In the genomic region with DNA sequence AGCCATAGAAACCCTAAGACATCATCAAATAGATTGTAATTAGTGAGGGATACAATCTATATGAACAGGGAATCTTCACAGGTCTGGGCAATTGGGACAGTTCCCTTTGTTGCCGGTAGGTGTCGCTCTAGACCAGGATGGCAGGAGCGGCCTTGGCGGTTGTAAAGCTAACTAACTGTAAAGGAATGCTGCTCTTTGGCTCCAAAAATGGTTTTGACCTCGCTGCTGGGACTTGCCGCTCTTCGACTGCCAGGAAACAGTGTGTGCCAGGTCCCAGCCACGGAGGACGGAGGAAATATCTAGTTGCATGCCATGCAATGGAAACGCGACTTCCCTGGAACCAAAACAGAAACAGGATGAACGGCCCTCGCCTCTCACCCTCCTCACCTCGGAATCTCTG, we compare ENCODE assay signal across 8 mouse cellular contexts. TPM values are rescaled to one million over a fixed set of nuclear protein-coding genes. Genes with fewer than 3 reads are reported as not detected.
A peak's percentile ranks its signal among the peaks of the same experiment; 100 is the strongest.
DNase-seq lines count a peak whose midpoint lies in the region; ATAC-seq lines count a peak whose summit lies in the region.

No protein-coding gene starts in this region.

- ATAC-seq in hindbrain, embryonic 15.5 days (ENCODE audit: low FRiP score, low read depth), result no peak
- ATAC-seq in megakaryocyte progenitor cell, adult 5-6 weeks (replicated peaks; ENCODE audit: poor library complexity), result peak; percentile 87
- ATAC-seq in activated CD4-positive, CD25-positive, alpha-beta regulatory T cell, adult 4 months, result no peak

- H3K36me3 ChIP-seq in hindbrain, embryonic 15.5 days, result no peaks in the 10 kb centered on the region

- 19% methylated on average over 14 of the region's 14 CpGs for WGBS in hindbrain, embryonic 15.5 days

- 0 out of 2 replicates have a peak overlapping the region, but pooled peaks have one; percentile 23 for H3K4me2 ChIP-seq in hindbrain, embryonic 15.5 days

- no peak overlapping the region for H3K9ac ChIP-seq in hindbrain, embryonic 15.5 days

- H3K9me3 ChIP-seq in hindbrain, embryonic 15.5 days, result no peaks in the 10 kb centered on the region

- H3K27me3 ChIP-seq in hindbrain, embryonic 15.5 days, result no peaks in the 10 kb centered on the region

- H3K4me3 ChIP-seq in hindbrain, embryonic 15.5 days, result no peak overlapping the region

- peak; percentile 78 for DNase-seq in T-cell, adult 2 months (ENCODE audit: low spot score)
- DNase-seq in cerebellum, postnatal 14 days, result peak; percentile 93 to 94
- peak; percentile 80 to 83 for DNase-seq in frontal cortex, postnatal 36 days (ENCODE audit: low spot score in 2 of 2)
- peak; percentile 38 to 81 for DNase-seq in left cerebral cortex, adult 8-10 months (ENCODE audit: low spot score in 2 of 2)
- peak; percentile 73 for DNase-seq in right cerebral cortex, postnatal 4 days

- no peaks in the 10 kb centered on the region for H3K4me1 ChIP-seq in hindbrain, embryonic 15.5 days (replicated peaks)

- no peak overlapping the region for H3K27ac ChIP-seq in hindbrain, embryonic 15.5 days (replicated peaks)

RNA-seq across cellular contexts. Expression of a gene that starts 14.2 kb away (rescaled TPM):
- polyA plus RNA-seq in hindbrain, embryonic 15.5 days (2015; fragmentation: Nextera tagmentation; extraction: Ambion mirVana), result 186 and 190 TPM in 2 replicates
- 100 to 1,000 TPM; 206 to 217 (median 212) TPM for total RNA-seq in left cerebral cortex, adult 8-10 months (2022)
- total RNA-seq in megakaryocyte progenitor cell, adult 5-6 weeks (2015), result 78.1 and 85.5 TPM in 2 replicates
- 48.5 and 51.7 TPM in 2 replicates for total RNA-seq in megakaryocyte progenitor cell, adult 5-6 weeks (2017)
- polyA plus RNA-seq in activated CD4-positive, CD25-positive, alpha-beta regulatory T cell, adult 4 months (2017; shearing (Covaris generic)), result 10 to 100 TPM; 28.3 to 34.4 TPM

RNA-seq across cellular contexts. Expression of a gene that starts 42.6 kb away (rescaled TPM):
- polyA plus RNA-seq in hindbrain, embryonic 15.5 days (2015; fragmentation: Nextera tagmentation; extraction: Ambion mirVana), result 24.2 and 27.9 TPM in 2 replicates
- 10 to 100 TPM; 58.1 to 66.3 (median 62.9) TPM for total RNA-seq in left cerebral cortex, adult 8-10 months (2022)
- total RNA-seq in megakaryocyte progenitor cell, adult 5-6 weeks (2015), result 18.3 and 19.0 TPM in 2 replicates
- total RNA-seq in megakaryocyte progenitor cell, adult 5-6 weeks (2017), result 22.9 and 24.9 TPM in 2 replicates
- polyA plus RNA-seq in activated CD4-positive, CD25-positive, alpha-beta regulatory T cell, adult 4 months (2017; shearing (Covaris generic)), result 10 to 100 TPM in 1 of 2 experiments, 1 to 10 TPM in 1; 9.2 to 14.6 TPM
